ENCODE assay signal across 8 mouse cellular contexts in genomic region chr5:18360281-18360819, GRCm38 (mm10). TPM values are rescaled to one million over a fixed set of nuclear protein-coding genes. Genes with fewer than 3 reads are reported as not detected.
A peak's percentile ranks its signal among the peaks of the same experiment; 100 is the strongest.
DNase-seq lines count a peak whose midpoint lies in the region; ATAC-seq and TF ChIP-seq lines count a peak whose summit lies in the region.

Gnai1 (minus strand) TSS chr5:18360355.

- no peaks in the 10 kb centered on the region for H3K9me3 ChIP-seq in E14TG2a.4 (ENCODE audit: low read length)
- no peaks in the 10 kb centered on the region for H3K9me3 ChIP-seq in forebrain, embryonic 15.5 days
- peaks cover 7% of the 10 kb centered on the region; the same call in 1 of the 2 replicates for H3K9me3 ChIP-seq in heart, postnatal 0 days (replicated peaks; ENCODE audit: control insufficient read depth, low read length)
- H3K9me3 ChIP-seq in liver, embryonic 15.5 days (replicated peaks): no peaks in the 10 kb centered on the region
- H3K9me3 ChIP-seq in neural tube, embryonic 15.5 days (replicated peaks): no peaks in the 10 kb centered on the region

- peak within 1 kb of the TSS; percentile 88 for H3K27ac ChIP-seq in forebrain, embryonic 15.5 days (replicated peaks)
- H3K27ac ChIP-seq in heart, postnatal 0 days (ENCODE audit: low read depth): peak within 1 kb of the TSS; percentile 68
- H3K27ac ChIP-seq in liver, embryonic 15.5 days (replicated peaks): no peak within 1 kb of the TSS
- H3K27ac ChIP-seq in neural tube, embryonic 15.5 days (replicated peaks): peak within 1 kb of the TSS; percentile 89

- DNase-seq in cerebellum, adult 11 months: peak; percentile 85
- peak; percentile 73 for DNase-seq in heart, postnatal 0 days (ENCODE audit: low spot score)
- DNase-seq in kidney, postnatal 36 days: peak; percentile 69 to 86
- peak; percentile 71 to 81 for DNase-seq in urinary bladder, postnatal 4 days (ENCODE audit: low spot score in 2 of 2)

- no peak for TF ChIP-seq CTCF in E14TG2a.4 (conservative IDR thresholded peaks at IDR 0.05; ENCODE audit: low read length)
- 0 out of 2 replicates have a peak, but pooled peaks have one; percentile 9 for TF ChIP-seq CTCF in heart, postnatal 0 days (IDR thresholded peaks at IDR 0.05; ENCODE audit: low read depth)

- H3K4me3 ChIP-seq in E14TG2a.4 (replicated peaks; ENCODE audit: low read length): peak within 1 kb of the TSS; percentile 89
- peak within 1 kb of the TSS; percentile 97 for H3K4me3 ChIP-seq in forebrain, embryonic 15.5 days
- H3K4me3 ChIP-seq in heart, postnatal 0 days (ENCODE audit: low read depth, low read length): peak within 1 kb of the TSS; percentile 79
- peak within 1 kb of the TSS; percentile 54 for H3K4me3 ChIP-seq in liver, embryonic 15.5 days (replicated peaks)
- peak within 1 kb of the TSS; percentile 96 for H3K4me3 ChIP-seq in neural tube, embryonic 15.5 days (replicated peaks)

- peak; percentile 97 for ATAC-seq in forebrain, embryonic 15.5 days (replicated peaks)
- ATAC-seq in heart, postnatal 0 days (ENCODE audit: insufficient read depth, low read depth): peak; percentile 96
- peak; percentile 73 for ATAC-seq in liver, embryonic 15.5 days (ENCODE audit: insufficient read depth)
- peak; percentile 97 for ATAC-seq in neural tube, embryonic 15.5 days (ENCODE audit: low FRiP score)

- WGBS in forebrain, embryonic 15.5 days: under 1% methylated on average over 29 of the region's 76 CpGs
- WGBS in heart, postnatal 0 days: under 1% methylated on average over 58 of the region's 76 CpGs
- under 1% methylated on average over 48 of the region's 76 CpGs for WGBS in liver, embryonic 15.5 days (ENCODE audit: insufficient replicate concordance)
- WGBS in neural tube, embryonic 15.5 days: 0% methylated on average over 71 of the region's 76 CpGs

- H3K27me3 ChIP-seq in E14TG2a.4 (ENCODE audit: insufficient read depth, low read length): peaks cover 45% of the 10 kb centered on the region
- no peaks in the 10 kb centered on the region for H3K27me3 ChIP-seq in forebrain, embryonic 15.5 days
- H3K27me3 ChIP-seq in heart, postnatal 0 days (ENCODE audit: control insufficient read depth, insufficient read depth, low read length): no peaks in the 10 kb centered on the region
- peaks cover 40% of the 10 kb centered on the region for H3K27me3 ChIP-seq in liver, embryonic 15.5 days
- H3K27me3 ChIP-seq in neural tube, embryonic 15.5 days (replicated peaks): no peaks in the 10 kb centered on the region

- peak within 1 kb of the TSS; percentile 92 for H3K4me2 ChIP-seq in forebrain, embryonic 15.5 days (replicated peaks)
- H3K4me2 ChIP-seq in heart, postnatal 0 days (ENCODE audit: low read depth, low read length): peak within 1 kb of the TSS; percentile 98
- peak within 1 kb of the TSS; percentile 70 for H3K4me2 ChIP-seq in liver, embryonic 15.5 days
- H3K4me2 ChIP-seq in neural tube, embryonic 15.5 days: peak within 1 kb of the TSS; percentile 74

- peaks cover 16% of the 10 kb centered on the region for H3K4me1 ChIP-seq in E14TG2a.4 (replicated peaks; ENCODE audit: low read depth, low read length)
- H3K4me1 ChIP-seq in forebrain, embryonic 15.5 days: peaks cover 22% of the 10 kb centered on the region
- H3K4me1 ChIP-seq in heart, postnatal 0 days (ENCODE audit: control insufficient read depth, insufficient read depth): peaks cover 12% of the 10 kb centered on the region
- 0 out of 2 replicates have a peak, but pooled peaks cover 6% of the 10 kb centered on the region for H3K4me1 ChIP-seq in liver, embryonic 15.5 days (replicated peaks)
- H3K4me1 ChIP-seq in neural tube, embryonic 15.5 days: peaks cover 14% of the 10 kb centered on the region

- no peaks in the 10 kb centered on the region for H3K36me3 ChIP-seq in E14TG2a.4 (ENCODE audit: insufficient read depth, low read length)
- no peaks in the 10 kb centered on the region for H3K36me3 ChIP-seq in forebrain, embryonic 15.5 days
- no peaks in the 10 kb centered on the region for H3K36me3 ChIP-seq in heart, postnatal 0 days (replicated peaks; ENCODE audit: control insufficient read depth, insufficient read depth, low read length)
- H3K36me3 ChIP-seq in liver, embryonic 15.5 days (replicated peaks): no peaks in the 10 kb centered on the region
- no peaks in the 10 kb centered on the region for H3K36me3 ChIP-seq in neural tube, embryonic 15.5 days

- peak within 1 kb of the TSS; percentile 93 for H3K9ac ChIP-seq in forebrain, embryonic 15.5 days (replicated peaks)
- H3K9ac ChIP-seq in heart, postnatal 0 days (replicated peaks; ENCODE audit: low read depth, low read length): peak within 1 kb of the TSS; percentile 85
- H3K9ac ChIP-seq in liver, embryonic 15.5 days: no peak within 1 kb of the TSS
- peak within 1 kb of the TSS; percentile 92 for H3K9ac ChIP-seq in neural tube, embryonic 15.5 days (replicated peaks)

- no peak for TF ChIP-seq EP300 in heart, postnatal 0 days (IDR thresholded peaks at IDR 0.05; ENCODE audit: low read depth)

RNA-seq across cellular contexts. Expression of gene Gnai1, which starts in this region (rescaled TPM):
- polyA plus RNA-seq in forebrain, embryonic 15.5 days (2015; fragmentation: Nextera tagmentation; extraction: Ambion mirVana): 64.4 and 66.7 TPM in 2 replicates
- 19.2 and 21.9 TPM in 2 replicates for total RNA-seq in heart, postnatal 0 days (2014; rRNA removed; ENCODE audit: low replicate concordance)
- 16.6 and 17.0 TPM in 2 replicates for polyA plus RNA-seq in heart, postnatal 0 days (2015; fragmentation: Nextera tagmentation; extraction: Ambion mirVana)
- 1.6 TPM in 2 replicates for polyA plus RNA-seq in liver, embryonic 15.5 days (2015; fragmentation: Nextera tagmentation; extraction: Ambion mirVana)
- polyA plus RNA-seq in neural tube, embryonic 15.5 days (2015; fragmentation: Nextera tagmentation; extraction: Ambion mirVana): 79.1 and 91.8 TPM in 2 replicates
